Mouse (Mus musculus): ENCODE results near the gene Gmppa.

Gene Gmppa

GRCm38 (mm10) chr1:75455433-75455832 is 19.7 kb downstream of the Gmppa start:
- DNase-seq (ENCODE audit: low read depth, low spot score): no peak

- DNase-seq (ENCODE audit: low read depth, low spot score): no peak
Measured at GRCm38 (mm10) chr1:75455948-75456347, 20.2 kb downstream of the Gmppa start.

- DNase-seq (ENCODE audit: low read depth, low spot score): peak; percentile 78
Measured at GRCm38 (mm10) chr1:75456746-75457564, 21.2 kb downstream of the Gmppa start.

GRCm38 (mm10) chr1:75457710-75458024 is 21.9 kb downstream of the Gmppa start:
- DNase-seq (ENCODE audit: low read depth, low spot score): no peak

GRCm38 (mm10) chr1:75458025-75458788 is 22.5 kb downstream of the Gmppa start:
- DNase-seq (ENCODE audit: low read depth, low spot score): peak; percentile 56

- no peak for DNase-seq (ENCODE audit: low read depth, low spot score)
Measured at GRCm38 (mm10) chr1:75458789-75459684, 23.3 kb downstream of the Gmppa start.

- DNase-seq (ENCODE audit: low read depth, low spot score): no peak
Measured at GRCm38 (mm10) chr1:75460297-75460696, 24.6 kb downstream of the Gmppa start.

GRCm38 (mm10) chr1:75462636-75463035 is 26.9 kb downstream of the Gmppa start:
- DNase-seq (ENCODE audit: low read depth, low spot score): no peak

- no peak for DNase-seq (ENCODE audit: low read depth, low spot score)
Measured at GRCm38 (mm10) chr1:75463652-75464204, 28.0 kb downstream of the Gmppa start.

GRCm38 (mm10) chr1:75467215-75467927 is 31.6 kb downstream of the Gmppa start:
- DNase-seq (ENCODE audit: low read depth, low spot score): peak; percentile 89

- DNase-seq (ENCODE audit: low read depth, low spot score): no peak
Measured at GRCm38 (mm10) chr1:75469287-75469825, 33.6 kb downstream of the Gmppa start.

- no peak for DNase-seq (ENCODE audit: low read depth, low spot score)
Measured at GRCm38 (mm10) chr1:75476441-75476840, 40.7 kb downstream of the Gmppa start.

- peak; percentile 85 for DNase-seq (ENCODE audit: low read depth, low spot score)
Measured at GRCm38 (mm10) chr1:75477264-75477965, 41.7 kb downstream of the Gmppa start.

GRCm38 (mm10) chr1:75477966-75478290 is 42.2 kb downstream of the Gmppa start:
- no peak for DNase-seq (ENCODE audit: low read depth, low spot score)

GRCm38 (mm10) chr1:75478497-75478896 is 42.8 kb downstream of the Gmppa start:
- DNase-seq (ENCODE audit: low read depth, low spot score): no peak

- DNase-seq (ENCODE audit: low read depth, low spot score): peak; percentile 98
Measured at GRCm38 (mm10) chr1:75478916-75479634, 43.3 kb downstream of the Gmppa start, which contains the start of the genes Chpf and Tmem198. TSS of gene Chpf (minus strand) at chr1:75479307. TSS of gene Tmem198 (plus strand) at chr1:75479532.

- no peak for DNase-seq (ENCODE audit: low read depth, low spot score)
Measured at GRCm38 (mm10) chr1:75479635-75479989, 43.9 kb downstream of the Gmppa start.

- DNase-seq (ENCODE audit: low read depth, low spot score): no peak
Measured at GRCm38 (mm10) chr1:75480036-75480435, 44.3 kb downstream of the Gmppa start.

GRCm38 (mm10) chr1:75480735-75481134 is 45.0 kb downstream of the Gmppa start:
- peak; percentile 77 for DNase-seq (ENCODE audit: low read depth, low spot score)
